Mouse (Mus musculus) T-helper 17 cell (primary cell): ENCODE measurements around the gene Gbx2.

Source experiments
- in situ Hi-C, 2 experiments: fragments of 300-600 bp; cut with MboI, MseI; formaldehyde crosslinking; loops; 1 replicate in 1 of 2; 2 replicates in 1 of 2; pipeline ENCODE4 v1.15.1; 2025; ENCODE audit warnings: high pct_unique_total_duplicates in 2 of 2

Gene Gbx2

GRCm38 (mm10) chr1:89931120-89931519 is at the start of gene Gbx2:
Gbx2 (minus strand) TSS chr1:89931179.
- in situ Hi-C loops: loop anchor here in 1 of 2 experiments (25.0 kb wide), 1 partner anchor 1419 kb away; the partner anchor contains the start of gene Glrp1

GRCm38 (mm10) chr1:89977261-89977660 is 46.3 kb upstream of the Gbx2 start:
- in situ Hi-C loops: no loop called here

DNA sequence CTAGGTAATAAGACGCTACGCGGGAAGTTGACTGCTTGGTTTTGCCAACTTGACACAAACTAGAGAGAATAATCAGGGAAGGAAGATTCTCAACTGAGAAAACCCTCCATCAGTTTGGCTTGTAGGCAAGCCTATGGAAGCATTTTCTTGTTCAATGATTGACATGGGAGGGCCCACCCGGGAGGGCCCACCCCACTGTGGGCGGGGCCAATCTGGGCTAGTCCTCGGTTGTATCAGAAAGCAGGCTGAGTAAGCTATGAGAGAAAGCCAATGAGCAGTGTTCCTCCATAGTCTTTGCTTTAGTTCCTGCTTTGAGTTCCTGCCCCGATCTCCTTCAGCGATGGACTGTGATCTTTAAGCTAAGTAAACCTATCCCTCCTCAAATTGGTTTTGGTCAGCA is 45.4 kb upstream of the Gbx2 start:
- in situ Hi-C loops: no loop called here

DNA sequence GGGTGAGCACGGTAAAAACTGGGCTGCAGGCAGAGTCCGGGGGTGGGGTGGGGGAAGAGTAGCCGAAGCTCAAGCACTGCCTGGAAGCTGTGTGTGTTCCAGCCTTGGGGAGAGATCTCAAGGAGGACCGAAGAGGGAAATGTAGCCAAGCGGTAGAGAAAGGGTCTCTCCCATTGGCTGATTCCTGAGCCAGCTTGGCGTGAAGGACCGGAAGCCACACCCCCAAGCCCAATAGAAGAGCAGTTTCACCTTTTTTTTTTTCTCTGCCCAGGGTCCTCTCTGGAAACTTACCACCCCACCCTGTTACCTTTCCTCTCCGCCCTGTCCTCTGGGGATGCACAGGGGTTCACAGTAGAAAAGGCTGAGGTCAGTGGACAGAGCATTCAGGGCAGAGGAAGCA is 43.6 kb upstream of the Gbx2 start:
- in situ Hi-C loops: no loop called here

GRCm38 (mm10) chr1:89971848-89972247 is 40.9 kb upstream of the Gbx2 start:
- in situ Hi-C loops: no loop called here

GRCm38 (mm10) chr1:89969714-89970110 is 38.7 kb upstream of the Gbx2 start:
- in situ Hi-C loops: no loop called here

GRCm38 (mm10) chr1:89969072-89969713 is 38.2 kb upstream of the Gbx2 start:
- in situ Hi-C loops: no loop called here

DNA sequence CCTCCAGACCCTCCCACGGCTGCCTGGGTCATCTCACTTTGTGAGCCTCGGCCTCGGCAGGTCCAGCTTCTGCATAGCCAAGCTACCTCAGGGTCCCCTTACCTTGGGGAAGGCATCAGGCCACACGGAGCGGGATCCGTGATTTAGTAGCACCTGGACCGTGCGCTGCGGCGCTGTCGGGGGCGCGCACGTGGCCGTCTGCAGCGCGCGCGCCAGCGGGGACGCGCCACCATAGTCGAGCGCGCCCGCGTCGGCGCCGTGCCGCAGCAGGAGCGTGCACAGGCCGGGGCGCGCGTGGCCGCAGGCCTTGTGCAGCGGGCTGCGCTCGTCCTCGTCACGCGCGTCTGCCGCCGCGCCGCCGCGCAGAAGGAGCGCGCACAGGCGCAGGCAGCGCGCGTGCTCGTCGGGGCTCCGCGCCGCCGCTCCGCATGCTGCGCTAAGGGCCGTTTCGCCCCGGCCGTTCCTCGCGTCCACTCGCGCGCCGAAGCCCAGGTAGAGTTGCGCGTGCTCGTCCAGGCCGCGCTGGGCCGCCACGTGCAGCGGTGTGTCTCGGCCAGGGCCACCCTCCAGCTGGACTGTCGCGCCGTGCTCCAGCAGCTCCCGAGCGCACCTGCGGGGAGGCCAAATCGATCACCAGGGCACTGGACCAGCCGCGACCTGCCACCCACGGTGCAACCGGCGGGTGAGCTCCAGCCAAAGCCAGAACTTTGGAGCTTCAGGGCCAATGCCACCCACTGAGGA is 37.3 kb upstream of the Gbx2 start:
- in situ Hi-C loops: no loop called here

- in situ Hi-C loops: no loop called here
Observed at GRCm38 (mm10) chr1:89967585-89967984, 36.6 kb upstream of the Gbx2 start.

DNA sequence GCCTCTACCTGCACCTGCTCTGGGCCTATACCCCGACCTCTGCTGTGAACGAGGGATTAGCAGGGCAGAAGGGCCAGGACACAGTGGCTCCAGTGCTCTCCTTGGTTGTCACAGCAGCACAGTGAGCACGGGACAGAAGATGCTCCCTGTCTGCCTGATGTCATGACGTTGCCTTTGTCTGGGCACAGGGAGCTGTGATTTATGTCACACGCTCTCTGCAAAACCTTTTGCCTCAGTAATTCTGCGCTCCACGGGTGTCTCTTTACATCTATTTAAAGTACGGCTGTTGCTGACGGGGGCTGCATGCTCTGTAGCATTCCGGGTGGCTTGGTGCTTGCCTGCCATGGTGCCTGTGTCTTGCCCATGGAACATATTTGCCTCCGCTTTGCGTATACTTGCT is 33.4 kb upstream of the Gbx2 start:
- in situ Hi-C loops: no loop called here

DNA sequence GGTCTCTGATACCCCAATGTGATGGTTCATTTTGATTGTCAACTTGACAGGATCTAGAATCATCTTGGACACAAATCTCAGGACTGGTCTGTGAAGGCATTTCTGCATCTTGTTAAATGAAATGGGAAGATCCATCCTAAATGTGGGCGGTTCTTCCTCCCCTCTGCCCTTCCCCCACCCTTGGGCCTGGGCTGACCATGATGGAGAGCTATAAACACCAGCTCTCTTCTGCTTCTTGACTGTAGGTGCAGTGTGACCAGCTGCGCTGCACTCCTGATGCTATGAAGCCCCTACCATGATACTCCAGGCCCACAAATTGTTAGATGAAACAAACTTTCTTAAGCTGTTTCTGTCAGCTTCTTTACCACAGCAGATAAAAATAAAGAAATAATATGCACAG is 32.3 kb upstream of the Gbx2 start:
- in situ Hi-C loops: no loop called here

DNA sequence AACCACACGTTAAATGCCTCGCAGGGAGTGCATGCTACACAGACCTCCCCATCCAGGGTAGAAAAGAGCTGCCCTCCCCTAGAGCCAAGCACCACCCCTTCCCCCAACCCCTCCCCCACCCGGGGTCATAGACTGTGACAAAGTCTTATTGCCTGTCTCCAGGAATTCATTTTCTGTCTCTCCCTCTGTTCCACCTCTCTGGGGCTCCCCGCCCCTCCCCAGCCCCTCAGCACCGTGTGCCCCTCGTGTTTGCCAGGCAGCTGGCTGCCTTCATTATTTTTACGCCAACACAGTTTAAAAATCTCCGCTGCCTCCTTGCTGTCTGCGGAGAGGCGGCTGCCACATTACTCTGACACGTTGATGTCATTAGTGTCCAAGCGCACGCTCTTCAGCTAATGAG is 31.1 kb upstream of the Gbx2 start:
- in situ Hi-C loops: no loop called here

GRCm38 (mm10) chr1:89959393-89959792 is 28.4 kb upstream of the Gbx2 start:
- in situ Hi-C loops: no loop called here

GRCm38 (mm10) chr1:89943202-89943601 is 12.2 kb upstream of the Gbx2 start:
- in situ Hi-C loops: loop anchor here in 1 of 2 experiments (10.0 to 25.0 kb wide), 2 partner anchors 178 to 1431 kb away; partner anchors contain the start of gene Glrp1

- in situ Hi-C loops: loop anchor here in 1 of 2 experiments (10.0 to 25.0 kb wide), 2 partner anchors 178 to 1430 kb away; partner anchors contain the start of gene Glrp1
Observed at GRCm38 (mm10) chr1:89942395-89942976, 11.5 kb upstream of the Gbx2 start.

GRCm38 (mm10) chr1:89941701-89942381 is 10.9 kb upstream of the Gbx2 start:
- in situ Hi-C loops: loop anchor here in 1 of 2 experiments (10.0 to 25.0 kb wide), 2 partner anchors 177 to 1430 kb away; partner anchors contain the start of gene Glrp1

- in situ Hi-C loops: loop anchor here in 1 of 2 experiments (10.0 to 25.0 kb wide), 2 partner anchors 176 to 1429 kb away; partner anchors contain the start of gene Glrp1
Observed at GRCm38 (mm10) chr1:89940961-89941524, 10.1 kb upstream of the Gbx2 start.

- in situ Hi-C loops: loop anchor here in 1 of 2 experiments (5.0 to 25.0 kb wide), 3 partner anchors 175 to 1428 kb away; partner anchors contain the start of gene Glrp1
Observed at GRCm38 (mm10) chr1:89939981-89940726, 9.2 kb upstream of the Gbx2 start.

DNA sequence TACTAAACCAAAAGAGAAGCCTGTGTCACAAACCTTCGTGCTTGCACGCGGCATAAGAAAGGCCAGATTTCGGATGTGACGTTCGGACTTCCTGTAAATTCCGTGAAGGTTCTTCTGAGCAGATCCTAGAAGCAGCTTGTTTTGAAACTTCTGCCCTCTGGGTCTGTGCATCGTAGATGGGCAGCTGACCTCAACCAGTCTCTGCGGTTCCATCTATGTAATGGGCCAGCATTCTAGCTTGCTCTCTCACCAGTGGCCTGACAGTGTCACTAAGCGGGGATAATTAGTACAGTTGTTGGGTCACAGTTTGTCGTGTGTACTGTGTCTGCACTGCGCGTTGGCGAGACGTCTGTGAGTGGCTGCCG is 8.6 kb upstream of the Gbx2 start:
- in situ Hi-C loops: loop anchor here in 1 of 2 experiments (5.0 to 25.0 kb wide), 2 partner anchors 292 to 1427 kb away; partner anchors contain the start of gene Glrp1

DNA sequence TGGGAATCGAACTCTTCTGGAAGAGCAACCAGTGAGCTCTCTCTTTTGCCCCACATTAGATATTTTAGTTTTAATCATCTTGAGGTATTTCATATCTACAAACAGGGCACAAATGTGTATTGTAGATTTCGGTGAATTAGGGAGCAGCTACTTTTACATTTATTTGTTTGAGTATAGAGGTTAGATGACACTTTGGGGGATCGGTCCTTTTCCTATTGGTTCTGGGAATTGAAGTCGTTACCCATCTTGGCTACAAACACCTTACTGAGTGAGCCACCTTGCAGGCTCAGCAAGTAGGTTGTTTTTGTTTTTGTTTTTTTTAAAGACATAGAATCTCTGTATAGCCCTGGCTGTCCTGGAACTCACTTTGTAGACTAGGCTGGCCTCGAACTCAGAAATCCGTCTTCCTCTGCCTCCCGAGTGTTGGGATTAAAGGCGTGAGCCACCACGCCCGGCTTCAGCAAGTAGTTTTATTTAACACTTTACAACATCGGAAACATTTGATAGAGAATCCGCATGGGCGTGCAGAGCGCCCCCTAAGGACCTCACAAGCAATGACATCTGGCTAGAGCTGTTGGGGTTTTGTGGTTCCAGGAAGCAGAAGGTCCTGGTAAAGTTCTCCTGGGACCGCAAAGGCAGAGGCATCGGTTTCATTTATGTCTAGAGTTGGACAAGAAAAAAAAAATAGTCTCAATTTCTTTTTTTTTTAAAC is 8.1 kb upstream of the Gbx2 start:
- in situ Hi-C loops: loop anchor here in 1 of 2 experiments (5.0 to 25.0 kb wide), 2 partner anchors 292 to 1427 kb away; partner anchors contain the start of gene Glrp1
